Mouse (Mus musculus) lung, postnatal 0 days (tissue): ENCODE data around the gene Fam222a. TPM values are rescaled to one million over a fixed set of nuclear protein-coding genes. Genes with fewer than 3 reads are reported as not detected.

Experiments
- ATAC-seq: fragments of 200-750 bp; cut with Nextera tagmentation; 2 replicates; pipeline ENCODE4 v1.8.0; 2017; ENCODE audit warnings: moderate library complexity
- DNase-seq: peaks from one replicate; pipeline ENCODE4 v3.0.0-alpha.2; 2016; ENCODE audit warnings: low spot score
- H3K27ac ChIP-seq: fragments of 300-500 bp; sonication (generic); 2 replicates; pipeline ENCODE4 v1.5.1; 2014; ENCODE audit warnings: antibody characterized with exemption, mild to moderate bottlenecking, low read length, mixed read lengths
- H3K27me3 ChIP-seq: fragments of 300-500 bp; sonication (generic); replicated peaks from 2 replicates; pipeline ENCODE4 v1.6.1; 2014; ENCODE audit warnings: low read length, mixed read lengths; ENCODE audit not compliant: insufficient read depth
- H3K36me3 ChIP-seq: fragments of 300-500 bp; sonication (generic); 2 replicates; pipeline ENCODE4 v1.6.1; 2014; ENCODE audit warnings: low read length, mixed read lengths; ENCODE audit not compliant: insufficient read depth
- H3K4me1 ChIP-seq: fragments of 300-500 bp; sonication (generic); 2 replicates; pipeline ENCODE4 v1.6.1; 2014; ENCODE audit warnings: antibody characterized with exemption, low read depth, low read length, mixed read lengths; ENCODE audit not compliant: insufficient read depth
- H3K4me2 ChIP-seq: fragments of 300-500 bp; sonication (generic); replicated peaks from 2 replicates; pipeline ENCODE4 v1.6.1; 2014; ENCODE audit warnings: low read depth, mild to moderate bottlenecking, low read length, moderate library complexity, mixed read lengths
- H3K4me3 ChIP-seq: fragments of 300-500 bp; sonication (generic); 2 replicates; pipeline ENCODE4 v1.5.1; 2014; ENCODE audit warnings: low read depth, low read length
- H3K9ac ChIP-seq: fragments of 300-500 bp; sonication (generic); replicated peaks from 2 replicates; pipeline ENCODE4 v1.6.1; 2014; ENCODE audit warnings: low read depth, mild to moderate bottlenecking
- H3K9me3 ChIP-seq: fragments of 300-500 bp; sonication (generic); 2 replicates; pipeline ENCODE4 v1.6.1; 2016; ENCODE audit warnings: low read length, mixed read lengths
- CTCF ChIP-seq: IDR thresholded peaks from 2 replicates; pipeline ENCODE4 v1.5.1; 2016; ENCODE audit warnings: antibody characterized with exemption, mild to moderate bottlenecking
- EP300 ChIP-seq: IDR thresholded peaks from 2 replicates; pipeline ENCODE4 v1.6.1; 2016; ENCODE audit warnings: antibody characterized with exemption, mild to moderate bottlenecking, control low read depth
- WGBS: fragments of 180-500 bp; shearing (Covaris S2); extraction: QIAGEN DNeasy Blood & Tissue Kit; methylation state at CpG from one replicate; pipeline ENCODE4 v1.1.7; 2014; 5-methylcytosine and 5-hydroxymethylcytosine counted together
- polyA plus RNA-seq: library from polyadenylated mRNA; unstranded; fragments of >200 nt; fragmentation: Nextera tagmentation; extraction: Ambion mirVana; gene quantifications from 2 replicates; pipeline ENCODE4 v1.2.1, GENCODE M21; 2015

The Fam222a gene
- polyA plus RNA-seq, 1 experiment from 2014 or later: 1.9 TPM

- Histone ChIP-seq H3K9ac (no peak overlapping the region), H3K36me3 (no peaks in the 10 kb centered on the region), H3K4me3 (no peak overlapping the region), H3K9me3 (no peaks in the 10 kb centered on the region), H3K27ac (no peak overlapping the region), H3K27me3 (no peaks in the 10 kb centered on the region), H3K4me1 (peaks cover 39% of the 10 kb centered on the region), H3K4me2 (no peak overlapping the region)
- DNase-seq: no peak
- no peak for ATAC-seq
- 68% methylated on average over 17 of the region's 17 CpGs for WGBS
- TF ChIP-seq EP300 (no peak), CTCF (no peak)
Measured at GRCm38 (mm10) chr5:114590043-114590913, 22.5 kb downstream of the Fam222a start.

- ATAC-seq (peak; percentile 3; the same call in 1 of the 2 replicates), DNase-seq (no peak)
- no peak overlapping the region for H3K9ac ChIP-seq
- H3K27me3 ChIP-seq: no peaks in the 10 kb centered on the region
- 10% methylated on average over 15 of the region's 15 CpGs for WGBS
- H3K4me2 ChIP-seq: 0 out of 2 replicates have a peak overlapping the region, but pooled peaks have one; percentile 14
- H3K9me3 ChIP-seq: no peaks in the 10 kb centered on the region
- no peaks in the 10 kb centered on the region for H3K36me3 ChIP-seq
- no peak for TF ChIP-seq CTCF
- TF ChIP-seq EP300: peak; percentile 61
- peak overlapping the region; percentile 4; the same call in 1 of the 2 replicates for H3K27ac ChIP-seq
- no peak overlapping the region for H3K4me3 ChIP-seq
- H3K4me1 ChIP-seq: peaks cover 42% of the 10 kb centered on the region
Measured at GRCm38 (mm10) chr5:114591151-114591561, 23.3 kb downstream of the Fam222a start.

DNA sequence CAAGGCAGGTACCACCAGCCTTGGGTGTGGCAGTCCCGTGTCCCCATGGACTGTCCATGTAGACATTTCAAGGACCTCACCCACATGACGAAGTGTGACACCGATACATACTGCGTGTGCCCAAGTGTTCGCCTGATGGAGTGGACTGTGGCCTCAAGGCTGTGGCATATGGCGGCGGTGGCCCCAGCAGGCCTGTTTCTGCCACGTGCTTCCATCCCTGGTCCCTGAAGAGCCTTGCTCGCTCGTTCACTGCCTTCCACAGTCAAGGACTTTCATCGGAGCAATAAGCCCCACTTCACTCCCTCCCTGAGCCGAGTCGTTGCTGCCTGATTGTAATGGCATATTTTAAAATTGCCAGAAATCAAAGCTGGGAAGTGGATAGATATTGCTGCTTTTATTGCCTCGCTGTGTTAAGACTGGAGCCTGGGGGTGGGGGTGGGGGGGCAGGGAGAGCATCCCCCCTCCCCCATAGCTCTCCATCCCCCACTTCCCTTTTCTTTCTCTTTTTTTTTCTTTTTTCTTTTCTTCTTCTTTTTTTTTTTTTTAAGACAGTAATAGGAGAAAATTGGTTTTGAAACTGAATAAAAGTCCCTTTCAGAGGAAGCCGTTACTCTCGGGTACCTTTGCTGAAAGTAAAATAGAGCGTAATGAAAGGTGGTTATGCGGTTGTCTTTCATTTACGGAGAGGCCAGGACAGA, 24.8 kb downstream of the Fam222a start:
- no peak overlapping the region for H3K27ac ChIP-seq
- no peak overlapping the region for H3K9ac ChIP-seq
- no peak overlapping the region for H3K4me2 ChIP-seq
- TF ChIP-seq EP300 (no peak), CTCF (no peak)
- no peak for ATAC-seq
- 63% methylated on average over 19 of the region's 19 CpGs for WGBS
- peaks cover 43% of the 10 kb centered on the region for H3K4me1 ChIP-seq
- no peaks in the 10 kb centered on the region for H3K9me3 ChIP-seq
- H3K4me3 ChIP-seq: no peak overlapping the region
- DNase-seq: no peak
- no peaks in the 10 kb centered on the region for H3K27me3 ChIP-seq
- H3K36me3 ChIP-seq: no peaks in the 10 kb centered on the region

- no peak overlapping the region for H3K9ac ChIP-seq
- no peak overlapping the region for H3K4me2 ChIP-seq
- H3K27me3 ChIP-seq: no peaks in the 10 kb centered on the region
- ATAC-seq (no peak), DNase-seq (no peak)
- no peaks in the 10 kb centered on the region for H3K9me3 ChIP-seq
- 0 out of 2 replicates have a peak overlapping the region, but pooled peaks have one; percentile 88 for H3K27ac ChIP-seq
- H3K4me1 ChIP-seq: peaks cover 43% of the 10 kb centered on the region
- TF ChIP-seq EP300: no peak
- no peak for TF ChIP-seq CTCF
- H3K36me3 ChIP-seq: no peaks in the 10 kb centered on the region
- WGBS: 63% methylated on average over 11 of the region's 12 CpGs
- H3K4me3 ChIP-seq: no peak overlapping the region
Measured at GRCm38 (mm10) chr5:114593161-114593821, 25.5 kb downstream of the Fam222a start.

DNA sequence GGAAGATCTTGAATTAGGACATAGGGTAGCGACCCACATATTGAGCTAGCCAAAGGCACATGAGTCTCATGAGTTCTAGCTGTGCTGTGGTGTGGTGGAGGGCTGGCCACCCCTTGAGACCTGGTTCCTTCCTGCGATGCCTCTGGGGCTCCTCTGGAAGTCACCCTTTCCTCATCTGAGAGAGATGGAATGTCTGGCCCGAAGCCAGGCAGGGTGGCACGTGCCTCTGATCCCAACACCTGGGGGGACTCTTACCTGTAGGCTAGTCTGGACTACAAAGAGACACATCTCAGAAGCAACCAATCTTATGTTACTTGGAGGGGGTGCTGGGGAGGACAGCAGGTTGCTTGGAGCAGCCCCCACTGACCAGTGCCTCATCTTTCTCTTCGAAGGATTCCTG, 26.1 kb downstream of the Fam222a start:
- no peaks in the 10 kb centered on the region for H3K9me3 ChIP-seq
- peaks cover 43% of the 10 kb centered on the region for H3K4me1 ChIP-seq
- no peaks in the 10 kb centered on the region for H3K36me3 ChIP-seq
- H3K27ac ChIP-seq: peak overlapping the region; percentile 88
- no peak for TF ChIP-seq CTCF
- TF ChIP-seq EP300: no peak
- H3K4me2 ChIP-seq: peak overlapping the region; percentile 32
- H3K27me3 ChIP-seq: no peaks in the 10 kb centered on the region
- ATAC-seq (no peak), DNase-seq (no peak)
- H3K9ac ChIP-seq: no peak overlapping the region
- H3K4me3 ChIP-seq: no peak overlapping the region
- WGBS: 53% methylated on average over 5 of the region's 5 CpGs

DNA sequence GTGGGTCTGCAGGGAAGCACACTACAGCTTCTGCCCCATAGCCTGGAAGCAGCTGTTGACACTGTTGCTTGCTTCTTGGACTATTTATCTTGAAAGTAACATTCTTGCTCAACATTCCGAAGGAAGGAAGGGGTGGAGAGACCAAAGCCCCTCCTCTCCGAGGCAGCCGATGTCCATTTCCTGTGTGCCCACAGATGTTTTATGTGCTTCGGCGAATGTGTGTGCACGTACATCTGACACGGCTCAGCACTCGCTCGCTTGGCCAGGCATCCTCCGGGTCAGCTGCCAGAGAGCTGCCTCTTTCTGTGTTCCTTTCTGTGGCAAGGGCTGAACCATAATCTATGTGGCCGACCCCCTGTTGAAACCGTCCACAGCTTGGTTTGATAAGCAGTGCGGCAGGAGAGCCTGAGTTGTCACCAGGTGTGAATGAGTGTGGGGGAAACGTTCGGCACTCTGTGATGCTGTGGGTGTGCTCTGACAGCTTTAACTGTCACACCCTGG, 27.0 kb downstream of the Fam222a start:
- Histone ChIP-seq H3K9ac (no peak overlapping the region), H3K4me2 (peak overlapping the region; percentile 32), H3K9me3 (no peaks in the 10 kb centered on the region), H3K36me3 (no peaks in the 10 kb centered on the region), H3K27ac (peak overlapping the region; percentile 88), H3K4me3 (no peak overlapping the region), H3K27me3 (no peaks in the 10 kb centered on the region), H3K4me1 (peaks cover 43% of the 10 kb centered on the region)
- peak; percentile 78 for ATAC-seq
- WGBS: 13% methylated on average over 15 of the region's 15 CpGs
- TF ChIP-seq EP300 (peak; percentile 84), CTCF (no peak)
- DNase-seq: peak; percentile 93
